Mouse (Mus musculus): Measurements from ENCODE around the gene Rgl1.

DNA sequence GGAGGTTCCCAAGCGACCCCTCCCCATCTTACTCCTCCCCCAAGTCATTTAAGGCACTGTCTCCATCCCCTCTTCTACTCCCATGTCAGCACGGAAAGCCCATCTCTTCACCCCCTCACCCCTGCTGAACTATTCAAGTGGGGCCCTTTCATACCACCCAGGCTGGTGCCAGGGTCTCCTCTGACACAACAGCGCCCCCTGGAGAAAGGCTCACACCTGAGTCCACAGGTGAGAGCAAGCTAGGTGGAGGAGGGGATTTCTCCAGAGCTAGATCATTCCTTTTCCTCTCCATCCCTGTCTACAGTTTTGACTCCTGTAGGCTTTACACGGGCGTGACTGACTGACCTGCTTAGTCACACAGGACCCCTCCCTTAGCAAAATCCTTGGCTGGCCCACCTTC lies 87.7 kb downstream of the Rgl1 start:
- TF ChIP-seq CTCF (IDR thresholded peaks at IDR 0.05; ENCODE audit: borderline replicate concordance, control insufficient read depth, extremely low read depth, insufficient read depth, low read length, poor library complexity), result peak; percentile 76; the same call in 1 of the 2 replicates
- TF ChIP-seq POLR2A (IDR thresholded peaks at IDR 0.05; ENCODE audit: control insufficient read depth, extremely low read depth, insufficient read depth, low read length, poor library complexity), result no peak
